9 mouse cellular contexts compared by ENCODE assay signal in the genomic region with DNA sequence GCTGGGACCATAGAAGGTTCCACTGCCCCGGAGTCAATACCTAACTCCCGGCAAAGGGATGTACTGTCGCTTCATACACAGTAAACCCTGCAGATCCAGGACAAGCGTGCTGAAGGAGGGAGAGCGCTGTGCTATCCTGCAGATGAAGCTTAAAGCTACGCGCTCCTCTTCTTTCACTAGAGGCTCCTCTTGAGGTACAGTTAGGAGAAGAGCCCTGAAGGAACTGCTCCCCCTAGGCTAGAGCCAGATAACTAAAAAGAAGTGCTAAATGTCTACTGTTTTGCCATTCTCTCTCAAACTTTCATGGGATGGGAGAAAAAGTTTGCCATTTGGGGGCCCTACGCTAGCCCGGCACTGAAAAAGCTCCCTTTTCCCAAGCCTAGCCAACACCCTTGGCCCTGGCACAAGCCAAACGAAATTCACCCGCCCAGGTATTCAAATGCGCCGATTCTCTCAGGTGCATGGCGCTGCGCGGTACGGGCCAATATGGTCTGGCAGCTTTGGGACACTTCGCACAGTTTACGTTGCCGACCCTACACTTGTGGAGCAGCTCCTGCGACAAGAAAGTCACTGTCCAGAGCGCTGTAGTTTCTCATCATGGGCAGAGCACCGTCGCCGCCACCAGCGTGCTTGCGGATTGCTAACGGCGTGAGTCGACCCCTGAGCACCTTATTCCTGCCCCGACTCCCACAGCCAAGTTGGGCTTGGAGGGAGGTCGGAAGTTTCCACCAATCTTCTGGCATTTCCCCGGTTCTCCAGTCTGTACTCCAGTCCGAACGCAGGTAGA. TPM values are rescaled to one million over a fixed set of nuclear protein-coding genes. Genes with fewer than 3 reads are reported as not detected.
DNase-seq lines count a peak whose midpoint lies in the region; ATAC-seq and TF ChIP-seq lines count a peak whose summit lies in the region.
"Had no signal": no experiment of that assay in that cellular context is flagged by ENCODE, and none has a peak within 500 bp of the region (broad histone marks: within the 10 kb centered on the region; RNA-seq: fewer than 3 reads in every experiment).

No protein-coding gene starts in this region.

- H3K27ac ChIP-seq in lung, postnatal 0 days (ENCODE audit: low read length) = no peak overlapping the region
- H3K27ac ChIP-seq in intestine, embryonic 16.5 days (ENCODE audit: low read length) = no peak overlapping the region
- H3K27ac ChIP-seq in neural tube, embryonic 15.5 days (replicated peaks) = no peak overlapping the region

- H3K4me2 ChIP-seq in lung, postnatal 0 days (replicated peaks; ENCODE audit: low read depth, low read length) = peak overlapping the region; percentile 38
- H3K4me2 ChIP-seq in intestine, embryonic 16.5 days (ENCODE audit: low read depth, low read length) = peak overlapping the region; percentile 41
- H3K4me2 ChIP-seq in neural tube, embryonic 15.5 days = peak overlapping the region; percentile 4

- H3K36me3 ChIP-seq in lung, postnatal 0 days (ENCODE audit: insufficient read depth, low read length) = no peaks in the 10 kb centered on the region
- 0 out of 2 replicates have a peak, but pooled peaks cover 3% of the 10 kb centered on the region for H3K36me3 ChIP-seq in intestine, embryonic 16.5 days (ENCODE audit: control insufficient read depth, insufficient read depth, low read length)
- H3K36me3 ChIP-seq in neural tube, embryonic 15.5 days = peaks cover 21% of the 10 kb centered on the region; the same call in 1 of the 2 replicates

- no peak for TF ChIP-seq EP300 in lung, postnatal 0 days (IDR thresholded peaks at IDR 0.05)

- H3K9me3 ChIP-seq in lung, postnatal 0 days (ENCODE audit: low read length) = no peaks in the 10 kb centered on the region
- no peaks in the 10 kb centered on the region for H3K9me3 ChIP-seq in intestine, embryonic 16.5 days (ENCODE audit: control insufficient read depth, low read length)
- H3K9me3 ChIP-seq in neural tube, embryonic 15.5 days (replicated peaks) = no peaks in the 10 kb centered on the region

- H3K27me3 ChIP-seq in lung, postnatal 0 days (replicated peaks; ENCODE audit: insufficient read depth, low read length) = peaks cover 28% of the 10 kb centered on the region
- peaks cover 42% of the 10 kb centered on the region for H3K27me3 ChIP-seq in intestine, embryonic 16.5 days (replicated peaks; ENCODE audit: control insufficient read depth, insufficient read depth, low read length)
- H3K27me3 ChIP-seq in neural tube, embryonic 15.5 days (replicated peaks) = peaks cover 57% of the 10 kb centered on the region

- WGBS in lung, postnatal 0 days = 4% methylated on average over 35 of the region's 35 CpGs
- WGBS in intestine, embryonic 16.5 days = 4% methylated on average over 35 of the region's 35 CpGs
- WGBS in neural tube, embryonic 15.5 days = 4% methylated on average over 35 of the region's 35 CpGs

- no peak overlapping the region for H3K9ac ChIP-seq in lung, postnatal 0 days (replicated peaks; ENCODE audit: low read depth)
- H3K9ac ChIP-seq in intestine, embryonic 16.5 days (ENCODE audit: low read depth, low read length) = no peak overlapping the region; the same call in 1 of the 2 replicates
- no peak overlapping the region; the same call in 1 of the 2 replicates for H3K9ac ChIP-seq in neural tube, embryonic 15.5 days (replicated peaks)

- ATAC-seq in frontal cortex, adult (ENCODE audit: low TSS enrichment) = peak; percentile 75
- no peak for ATAC-seq in lung, postnatal 0 days
- no peak for ATAC-seq in intestine, embryonic 16.5 days
- ATAC-seq in neural tube, embryonic 15.5 days (ENCODE audit: low FRiP score) = no peak

- no peak for DNase-seq in frontal cortex, postnatal 36 days (ENCODE audit: low spot score in 2 of 2)
- DNase-seq in lung, postnatal 0 days (ENCODE audit: low spot score) = no peak
- no peak for DNase-seq in lung, adult 18-20 months
- DNase-seq in MN1 (ENCODE audit: low spot score) = no peak
- DNase-seq in ovary, postnatal 14 days (ENCODE audit: low spot score) = no peak
- DNase-seq: lung, adult 2 months had no signal

- TF ChIP-seq CTCF in lung, postnatal 0 days (IDR thresholded peaks at IDR 0.05) = no peak

- H3K4me1 ChIP-seq in lung, postnatal 0 days (ENCODE audit: insufficient read depth, low read depth, low read length) = peaks cover 10% of the 10 kb centered on the region; the same call in 1 of the 2 replicates
- H3K4me1 ChIP-seq in intestine, embryonic 16.5 days (ENCODE audit: control insufficient read depth, insufficient read depth, low read length) = no peaks in the 10 kb centered on the region
- peaks cover 11% of the 10 kb centered on the region for H3K4me1 ChIP-seq in neural tube, embryonic 15.5 days

- peak overlapping the region; percentile 28 for H3K4me3 ChIP-seq in lung, postnatal 0 days (ENCODE audit: low read depth, low read length)
- peak overlapping the region; percentile 31 for H3K4me3 ChIP-seq in intestine, embryonic 16.5 days (ENCODE audit: low read length)
- 0 out of 2 replicates have a peak overlapping the region, but pooled peaks have one; percentile 1 for H3K4me3 ChIP-seq in neural tube, embryonic 15.5 days (replicated peaks)

RNA-seq across cellular contexts. Expression of a gene that starts 0.8 kb away (rescaled TPM):
- polyA plus RNA-seq in lung, postnatal 0 days (2015; fragmentation: Nextera tagmentation; extraction: Ambion mirVana) = 0.13 TPM in 1 of 2 replicates, not detected in the other
- polyA plus RNA-seq in intestine, embryonic 16.5 days (2015; fragmentation: Nextera tagmentation; extraction: Ambion mirVana) = 0.05 and 0.11 TPM in 2 replicates
- 0.11 and 0.14 TPM in 2 replicates for polyA plus RNA-seq in neural tube, embryonic 15.5 days (2015; fragmentation: Nextera tagmentation; extraction: Ambion mirVana)

RNA-seq across cellular contexts. Expression of a gene that starts 7.5 kb away (rescaled TPM):
- 0.27 and 0.30 TPM in 2 replicates for polyA plus RNA-seq in lung, postnatal 0 days (2015; fragmentation: Nextera tagmentation; extraction: Ambion mirVana)
- polyA plus RNA-seq in intestine, embryonic 16.5 days (2015; fragmentation: Nextera tagmentation; extraction: Ambion mirVana) = 0.49 and 0.61 TPM in 2 replicates
- polyA plus RNA-seq in neural tube, embryonic 15.5 days (2015; fragmentation: Nextera tagmentation; extraction: Ambion mirVana) = 0.27 and 0.51 TPM in 2 replicates

RNA-seq across cellular contexts. Expression of a gene that starts 7.6 kb away (rescaled TPM):
- polyA plus RNA-seq in lung, postnatal 0 days (2015; fragmentation: Nextera tagmentation; extraction: Ambion mirVana) = 12.9 and 13.6 TPM in 2 replicates
- polyA plus RNA-seq in intestine, embryonic 16.5 days (2015; fragmentation: Nextera tagmentation; extraction: Ambion mirVana) = 42.4 and 48.3 TPM in 2 replicates
- 24.3 and 29.6 TPM in 2 replicates for polyA plus RNA-seq in neural tube, embryonic 15.5 days (2015; fragmentation: Nextera tagmentation; extraction: Ambion mirVana)

RNA-seq across cellular contexts. Expression of a gene that starts 11.2 kb away (rescaled TPM):
- 0.63 and 0.86 TPM in 2 replicates for polyA plus RNA-seq in lung, postnatal 0 days (2015; fragmentation: Nextera tagmentation; extraction: Ambion mirVana)
- 0.40 and 0.50 TPM in 2 replicates for polyA plus RNA-seq in intestine, embryonic 16.5 days (2015; fragmentation: Nextera tagmentation; extraction: Ambion mirVana)
- polyA plus RNA-seq in neural tube, embryonic 15.5 days (2015; fragmentation: Nextera tagmentation; extraction: Ambion mirVana) = 5.9 and 7.4 TPM in 2 replicates

RNA-seq across cellular contexts. Expression of a gene that starts 14.5 kb away (rescaled TPM):
- polyA plus RNA-seq in lung, postnatal 0 days (2015; fragmentation: Nextera tagmentation; extraction: Ambion mirVana) = 358 and 362 TPM in 2 replicates
- 1,474 and 1,595 TPM in 2 replicates for polyA plus RNA-seq in intestine, embryonic 16.5 days (2015; fragmentation: Nextera tagmentation; extraction: Ambion mirVana)
- polyA plus RNA-seq in neural tube, embryonic 15.5 days (2015; fragmentation: Nextera tagmentation; extraction: Ambion mirVana) = 551 and 796 TPM in 2 replicates
